Mouse (Mus musculus) embryonic facial prominence, embryonic 10.5 days (tissue): ENCODE results near the gene Patj. TPM values are rescaled to one million over a fixed set of nuclear protein-coding genes. Genes with fewer than 3 reads are reported as not detected.

ENCODE experiments used
- DNase-seq: peaks from one replicate; pipeline ENCODE4 v3.0.0-alpha.2; 2017; ENCODE audit warnings: low spot score
- H3K27ac ChIP-seq: fragments of 300-500 bp; sonication (generic); replicated peaks from 2 replicates; pipeline ENCODE4 v1.5.1; 2016; ENCODE audit warnings: mild to moderate bottlenecking
- H3K27me3 ChIP-seq: fragments of 300-500 bp; sonication (generic); replicated peaks from 2 replicates; pipeline ENCODE4 v1.6.1; 2016; ENCODE audit warnings: low read depth, mild to moderate bottlenecking; ENCODE audit not compliant: poor library complexity, severe bottlenecking
- H3K36me3 ChIP-seq: fragments of 300-500 bp; sonication (generic); replicated peaks from 2 replicates; pipeline ENCODE4 v1.6.1; 2016; ENCODE audit warnings: mild to moderate bottlenecking, moderate library complexity
- H3K4me1 ChIP-seq: fragments of 300-500 bp; sonication (generic); 2 replicates; pipeline ENCODE4 v1.6.1; 2016
- H3K4me3 ChIP-seq: fragments of 300-500 bp; sonication (generic); 2 replicates; pipeline ENCODE4 v1.5.1; 2016; ENCODE audit warnings: mild to moderate bottlenecking, moderate library complexity
- H3K9me3 ChIP-seq: fragments of 300-500 bp; sonication (generic); 2 replicates; pipeline ENCODE4 v1.6.1; 2016; ENCODE audit warnings: mild to moderate bottlenecking
- whole genome bisulfite sequencing: fragments of 180-500 bp; shearing (Covaris S2); methylation state at CpG from one replicate; pipeline ENCODE4 v1.1.7; 2016; 5-methylcytosine and 5-hydroxymethylcytosine counted together
- polyA plus RNA-seq: library from polyadenylated mRNA; unstranded; fragments of >200 nt; fragmentation: Nextera tagmentation; extraction: Ambion mirVana; gene quantifications from 2 replicates; pipeline ENCODE4 v1.2.1, GENCODE M21; 2016

Patj gene
- polyA plus RNA-seq, 1 experiment from 2014 or later: 17.8 TPM

GRCm38 (mm10) chr4:98489386-98489785 lies 93.8 kb downstream of the Patj start:
- Histone ChIP-seq H3K27ac (no peak overlapping the region), H3K9me3 (no peaks in the 10 kb centered on the region), H3K36me3 (no peaks in the 10 kb centered on the region), H3K4me1 (no peaks in the 10 kb centered on the region), H3K27me3 (no peaks in the 10 kb centered on the region), H3K4me3 (no peak overlapping the region)
- DNase-seq: no peak
- 73% methylated on average over 1 of the region's 1 CpGs for WGBS

- H3K27me3 ChIP-seq: no peaks in the 10 kb centered on the region
- no peaks in the 10 kb centered on the region for H3K9me3 ChIP-seq
- no peak overlapping the region for H3K27ac ChIP-seq
- WGBS: 85% methylated on average over 4 of the region's 4 CpGs
- H3K4me1 ChIP-seq: no peaks in the 10 kb centered on the region
- DNase-seq: no peak
- H3K36me3 ChIP-seq: no peaks in the 10 kb centered on the region; the same call in none of the 2 replicates
- no peak overlapping the region for H3K4me3 ChIP-seq
Observed at GRCm38 (mm10) chr4:98498341-98498740, 102.8 kb downstream of the Patj start.

GRCm38 (mm10) chr4:98500182-98500581 lies 104.6 kb downstream of the Patj start:
- Histone ChIP-seq H3K27ac (no peak overlapping the region), H3K4me3 (no peak overlapping the region), H3K4me1 (no peaks in the 10 kb centered on the region), H3K27me3 (no peaks in the 10 kb centered on the region), H3K9me3 (no peaks in the 10 kb centered on the region), H3K36me3 (no peaks in the 10 kb centered on the region; the same call in none of the 2 replicates)
- DNase-seq: no peak
- 70% methylated on average over 5 of the region's 5 CpGs for WGBS

- no peaks in the 10 kb centered on the region for H3K9me3 ChIP-seq
- H3K27me3 ChIP-seq: no peaks in the 10 kb centered on the region
- 83% methylated on average over 2 of the region's 2 CpGs for WGBS
- no peak for DNase-seq
- no peak overlapping the region for H3K27ac ChIP-seq
- no peaks in the 10 kb centered on the region; the same call in none of the 2 replicates for H3K36me3 ChIP-seq
- no peak overlapping the region for H3K4me3 ChIP-seq
- H3K4me1 ChIP-seq: no peaks in the 10 kb centered on the region
Observed at GRCm38 (mm10) chr4:98500875-98501274, 105.3 kb downstream of the Patj start.

GRCm38 (mm10) chr4:98504743-98505142 lies 109.2 kb downstream of the Patj start:
- Histone ChIP-seq H3K9me3 (no peaks in the 10 kb centered on the region), H3K27ac (no peak overlapping the region), H3K4me3 (no peak overlapping the region), H3K36me3 (no peaks in the 10 kb centered on the region), H3K27me3 (no peaks in the 10 kb centered on the region), H3K4me1 (no peaks in the 10 kb centered on the region)
- 70% methylated on average over 3 of the region's 3 CpGs for WGBS
- no peak for DNase-seq

- no peak overlapping the region for H3K27ac ChIP-seq
- DNase-seq: no peak
- H3K4me1 ChIP-seq: peaks cover 10% of the 10 kb centered on the region
- H3K4me3 ChIP-seq: no peak overlapping the region
- 85% methylated on average over 11 of the region's 11 CpGs for WGBS
- H3K9me3 ChIP-seq: no peaks in the 10 kb centered on the region
- no peaks in the 10 kb centered on the region for H3K36me3 ChIP-seq
- H3K27me3 ChIP-seq: no peaks in the 10 kb centered on the region
Observed at GRCm38 (mm10) chr4:98508471-98509271, 113.1 kb downstream of the Patj start.

- no peak for DNase-seq
- no peak overlapping the region for H3K4me3 ChIP-seq
- no peak overlapping the region for H3K27ac ChIP-seq
- peaks cover 10% of the 10 kb centered on the region for H3K4me1 ChIP-seq
- H3K27me3 ChIP-seq: no peaks in the 10 kb centered on the region
- H3K9me3 ChIP-seq: no peaks in the 10 kb centered on the region
- no peaks in the 10 kb centered on the region for H3K36me3 ChIP-seq
- WGBS: 74% methylated on average over 5 of the region's 5 CpGs
Observed at GRCm38 (mm10) chr4:98509939-98510338, 114.4 kb downstream of the Patj start.

- Histone ChIP-seq H3K27me3 (no peaks in the 10 kb centered on the region), H3K4me1 (peaks cover 10% of the 10 kb centered on the region), H3K36me3 (no peaks in the 10 kb centered on the region), H3K27ac (no peak overlapping the region), H3K4me3 (no peak overlapping the region), H3K9me3 (no peaks in the 10 kb centered on the region)
- DNase-seq: no peak
- 81% methylated on average over 2 of the region's 2 CpGs for WGBS
Observed at GRCm38 (mm10) chr4:98511296-98511695, 115.7 kb downstream of the Patj start.

- H3K27me3 ChIP-seq: no peaks in the 10 kb centered on the region
- no peaks in the 10 kb centered on the region for H3K9me3 ChIP-seq
- no peak for DNase-seq
- H3K4me1 ChIP-seq: peaks cover 10% of the 10 kb centered on the region
- no peak overlapping the region for H3K4me3 ChIP-seq
- H3K36me3 ChIP-seq: no peaks in the 10 kb centered on the region
- no peak overlapping the region for H3K27ac ChIP-seq
- 86% methylated on average over 10 of the region's 10 CpGs for WGBS
Observed at GRCm38 (mm10) chr4:98511964-98512743, 116.6 kb downstream of the Patj start.

- no peak for DNase-seq
- H3K4me3 ChIP-seq: no peak overlapping the region
- H3K27ac ChIP-seq: no peak overlapping the region
- 94% methylated on average over 6 of the region's 6 CpGs for WGBS
- H3K27me3 ChIP-seq: no peaks in the 10 kb centered on the region
- H3K9me3 ChIP-seq: no peaks in the 10 kb centered on the region
- no peaks in the 10 kb centered on the region for H3K4me1 ChIP-seq
- peaks cover 5% of the 10 kb centered on the region; the same call in 1 of the 2 replicates for H3K36me3 ChIP-seq
Observed at GRCm38 (mm10) chr4:98520492-98520891, 124.9 kb downstream of the Patj start.

GRCm38 (mm10) chr4:98524525-98524924 lies 128.9 kb downstream of the Patj start:
- Histone ChIP-seq H3K9me3 (no peaks in the 10 kb centered on the region), H3K27me3 (no peaks in the 10 kb centered on the region), H3K27ac (no peak overlapping the region), H3K4me3 (no peak overlapping the region), H3K4me1 (no peaks in the 10 kb centered on the region), H3K36me3 (peaks cover 5% of the 10 kb centered on the region; the same call in 1 of the 2 replicates)
- no peak for DNase-seq
- 97% methylated on average over 10 of the region's 10 CpGs for WGBS

- 86% methylated on average over 3 of the region's 3 CpGs for WGBS
Observed at GRCm38 (mm10) chr4:98535446-98535845, 139.9 kb downstream of the Patj start.

GRCm38 (mm10) chr4:98541591-98541990 lies 146.0 kb downstream of the Patj start:
- Histone ChIP-seq H3K36me3 (no peaks in the 10 kb centered on the region), H3K27me3 (no peaks in the 10 kb centered on the region), H3K27ac (no peak overlapping the region), H3K4me3 (no peak overlapping the region), H3K4me1 (no peaks in the 10 kb centered on the region), H3K9me3 (no peaks in the 10 kb centered on the region)
- WGBS: 82% methylated on average over 2 of the region's 2 CpGs
- DNase-seq: no peak

More at GRCm38 (mm10) chr4:98535446-98535845, 139.9 kb downstream of the Patj start:
- no peak overlapping the region for H3K27ac ChIP-seq
- H3K4me3 ChIP-seq: no peak overlapping the region
- H3K4me1 ChIP-seq: no peaks in the 10 kb centered on the region
- DNase-seq: no peak
- H3K36me3 ChIP-seq: no peaks in the 10 kb centered on the region
- no peaks in the 10 kb centered on the region for H3K27me3 ChIP-seq
- no peaks in the 10 kb centered on the region for H3K9me3 ChIP-seq
